Mouse (Mus musculus): ENCODE data around the gene Syne3.

Syne3 gene

GRCm38 (mm10) chr12:104933800-104934199, 75.8 kb downstream of the Syne3 start:
- in situ Hi-C loops (cut with MboI, MseI) = no loop called here

DNA sequence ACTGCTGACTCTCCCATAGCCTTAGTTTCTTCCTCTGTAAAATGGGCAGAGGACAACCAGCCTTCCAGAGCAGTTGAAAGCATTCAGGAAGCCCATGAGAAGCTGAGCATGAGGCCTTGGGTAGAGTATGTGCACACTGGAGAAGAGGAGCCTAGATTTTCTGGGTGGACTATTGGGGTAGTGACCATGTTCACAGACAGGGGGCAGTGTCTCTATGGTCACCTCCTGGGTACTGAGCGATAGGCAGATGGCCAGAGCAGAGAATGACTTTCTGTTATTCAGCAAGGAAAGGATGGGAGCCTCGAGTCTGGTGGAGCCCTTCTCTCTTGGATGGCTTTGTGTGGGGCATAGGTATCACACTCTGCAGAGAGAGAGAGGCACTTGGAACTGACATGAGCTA, 76.4 kb downstream of the Syne3 start:
- in situ Hi-C loops (cut with MboI, MseI) = no loop called here

GRCm38 (mm10) chr12:104925765-104926164, 83.8 kb downstream of the Syne3 start:
- in situ Hi-C loops (cut with MboI, MseI) = no loop called here

- in situ Hi-C loops (cut with MboI, MseI) = no loop called here
Measured at GRCm38 (mm10) chr12:104925035-104925434, 84.6 kb downstream of the Syne3 start.

- in situ Hi-C loops (cut with MboI, MseI) = no loop called here
Measured at GRCm38 (mm10) chr12:104924546-104924945, 85.1 kb downstream of the Syne3 start.

- in situ Hi-C loops (cut with MboI, MseI) = no loop called here
Measured at GRCm38 (mm10) chr12:104923948-104924388, 85.6 kb downstream of the Syne3 start.

DNA sequence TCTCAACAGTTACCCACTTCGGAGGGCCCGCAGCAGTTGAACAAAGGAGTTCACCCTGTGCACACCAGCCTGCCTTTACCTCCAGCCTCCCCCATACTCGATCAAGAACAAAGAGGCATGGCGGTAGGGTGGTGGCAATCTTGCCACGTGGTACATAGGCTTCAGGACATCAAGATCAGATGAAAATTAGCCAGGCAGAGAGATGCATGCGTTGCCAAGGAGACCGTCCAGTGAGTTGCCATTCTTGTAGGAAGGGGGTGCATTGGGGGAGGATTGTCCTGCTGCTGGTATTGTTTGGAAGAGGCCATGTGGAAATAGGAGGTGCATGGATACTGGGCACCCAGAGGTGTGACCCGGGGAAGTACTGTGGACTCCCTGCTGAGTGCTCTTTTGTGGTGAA, 87.0 kb downstream of the Syne3 start:
- in situ Hi-C loops (cut with MboI, MseI) = no loop called here

DNA sequence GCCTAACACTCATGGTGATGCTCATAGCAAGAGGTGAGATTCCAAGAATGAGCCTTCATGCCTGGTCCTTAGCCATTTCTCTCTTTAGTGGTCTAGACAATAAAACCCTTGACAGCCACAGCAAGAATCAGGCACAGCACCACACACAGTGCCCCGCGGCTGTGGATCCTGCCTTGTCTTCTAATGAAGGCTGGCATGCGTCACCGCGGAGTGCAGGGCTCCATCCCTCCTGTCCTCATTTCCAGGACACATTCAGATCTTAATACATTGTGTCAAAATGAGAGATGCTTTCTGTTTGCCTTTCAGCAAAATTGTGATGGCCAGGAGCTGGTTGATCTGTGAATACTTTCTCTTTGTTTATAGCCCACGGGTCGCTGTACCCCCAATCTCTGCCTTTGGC, 88.5 kb downstream of the Syne3 start:
- in situ Hi-C loops (cut with MboI, MseI) = no loop called here

- in situ Hi-C loops (cut with MboI, MseI) = no loop called here
Measured at GRCm38 (mm10) chr12:104919247-104919646, 90.4 kb downstream of the Syne3 start.

DNA sequence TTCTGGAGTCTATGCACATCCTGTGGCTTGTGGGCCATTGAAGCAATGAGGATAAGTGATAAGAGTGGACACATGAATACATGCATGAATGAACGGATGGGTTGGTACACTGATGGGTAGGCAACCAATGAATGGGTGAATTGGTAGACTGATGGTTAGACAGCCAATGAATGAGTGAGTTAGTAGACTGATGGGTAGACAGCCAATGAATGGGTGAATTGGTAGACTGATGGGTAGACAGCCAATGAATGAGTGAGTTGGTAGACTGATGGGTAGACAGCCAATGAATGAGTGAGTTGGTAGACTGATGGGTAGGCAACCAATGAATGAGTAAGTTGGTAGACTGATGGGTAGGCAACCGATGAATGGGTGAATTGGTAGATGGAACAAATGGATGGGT, 91.7 kb downstream of the Syne3 start:
- in situ Hi-C loops (cut with MboI, MseI) = no loop called here

GRCm38 (mm10) chr12:104917297-104917696, 92.3 kb downstream of the Syne3 start:
- in situ Hi-C loops (cut with MboI, MseI) = no loop called here

- in situ Hi-C loops (cut with MboI, MseI) = no loop called here
Measured at GRCm38 (mm10) chr12:104916776-104917175, 92.8 kb downstream of the Syne3 start.

GRCm38 (mm10) chr12:104915681-104916080, 93.9 kb downstream of the Syne3 start:
- in situ Hi-C loops (cut with MboI, MseI) = no loop called here

DNA sequence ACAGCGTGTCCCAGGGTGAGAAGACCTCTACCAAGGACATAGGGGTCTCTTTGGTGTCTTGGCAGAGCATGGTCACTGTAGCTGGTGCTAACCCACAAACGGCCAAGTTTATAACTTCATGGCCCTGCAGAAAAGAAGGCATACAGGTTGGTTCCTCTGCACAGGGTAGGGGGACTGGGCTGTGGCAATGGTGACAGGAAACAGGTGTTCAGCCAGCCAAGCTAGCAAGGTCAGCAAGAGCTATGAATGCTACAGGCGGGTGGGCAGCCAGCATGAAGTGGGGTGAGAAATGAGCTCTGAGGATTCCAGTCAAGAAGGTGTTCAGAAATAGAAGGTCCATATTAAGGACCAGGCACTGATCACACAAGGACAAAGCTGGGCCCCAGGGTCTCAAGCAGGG, 96.6 kb downstream of the Syne3 start:
- in situ Hi-C loops (cut with MboI, MseI) = no loop called here

- in situ Hi-C loops (cut with MboI, MseI) = no loop called here
Measured at GRCm38 (mm10) chr12:104912281-104912933, 97.2 kb downstream of the Syne3 start.

- in situ Hi-C loops (cut with MboI, MseI) = no loop called here
Measured at GRCm38 (mm10) chr12:104909750-104910149, 99.9 kb downstream of the Syne3 start.

- in situ Hi-C loops (cut with MboI, MseI) = no loop called here
Measured at GRCm38 (mm10) chr12:104908986-104909385, 100.6 kb downstream of the Syne3 start.

DNA sequence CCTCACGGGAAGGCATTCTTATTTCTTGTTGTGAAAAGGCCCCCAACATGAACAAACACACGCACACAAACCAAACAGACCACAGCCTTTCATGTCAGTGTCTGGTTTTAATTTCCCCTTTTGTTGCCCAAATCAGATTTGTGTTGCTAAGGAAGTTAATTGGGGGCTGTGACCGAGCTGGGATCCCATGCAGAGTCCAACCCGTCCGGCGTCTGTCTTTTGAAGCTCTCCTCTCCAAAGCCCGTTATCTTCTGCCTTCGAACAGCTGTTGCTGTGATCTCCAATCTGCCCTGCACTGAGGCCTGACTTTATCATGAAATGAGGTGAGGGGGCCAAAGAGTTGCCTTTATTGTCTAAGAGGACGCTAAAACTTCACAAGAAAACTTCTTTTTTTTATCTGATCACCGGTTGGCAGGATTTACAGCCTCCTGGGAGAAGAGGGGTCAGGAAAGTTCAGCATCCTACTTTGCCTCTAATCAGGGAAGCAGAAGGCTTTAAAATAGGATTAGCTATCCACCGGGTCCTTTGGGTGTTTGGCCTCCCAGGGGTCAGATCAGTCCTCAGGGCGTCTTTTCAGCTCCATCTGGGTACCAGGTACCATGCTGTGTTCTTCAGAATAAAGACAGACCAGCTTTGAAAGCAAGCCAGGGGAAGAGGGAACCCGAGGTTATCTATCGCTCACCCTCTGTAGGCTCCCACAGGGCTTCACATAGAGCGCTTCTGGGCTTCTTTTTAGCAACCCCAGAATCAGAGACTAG, 101.4 kb downstream of the Syne3 start:
- in situ Hi-C loops (cut with MboI, MseI) = no loop called here

- in situ Hi-C loops (cut with MboI, MseI) = no loop called here
Measured at GRCm38 (mm10) chr12:104907133-104907532, 102.5 kb downstream of the Syne3 start.

GRCm38 (mm10) chr12:104904138-104904537, 105.5 kb downstream of the Syne3 start:
- in situ Hi-C loops (cut with MboI, MseI) = no loop called here

- in situ Hi-C loops (cut with MboI, MseI) = no loop called here
Measured at GRCm38 (mm10) chr12:104902392-104903053, 107.1 kb downstream of the Syne3 start.

GRCm38 (mm10) chr12:104901320-104901719, 108.3 kb downstream of the Syne3 start:
- in situ Hi-C loops (cut with MboI, MseI) = no loop called here

DNA sequence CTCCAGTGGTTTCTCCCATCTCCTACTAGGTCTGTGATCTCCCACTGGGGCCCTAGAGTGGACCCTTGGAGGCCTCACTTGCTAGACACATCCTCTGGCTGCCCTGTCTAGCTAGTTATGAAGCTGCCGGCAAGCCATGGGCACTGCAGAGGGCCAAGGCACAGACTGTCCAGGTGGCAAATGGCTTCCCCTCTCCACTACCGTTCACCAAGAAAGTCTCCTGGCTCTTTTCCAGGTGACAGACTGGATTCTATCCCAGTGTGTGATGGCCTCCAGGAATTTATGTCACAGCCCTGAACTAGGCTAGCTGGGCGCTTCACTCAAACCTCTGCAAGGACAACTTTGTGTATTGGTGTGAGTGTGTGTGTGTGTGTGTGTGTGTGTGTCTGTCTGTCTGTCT, 109.8 kb downstream of the Syne3 start:
- in situ Hi-C loops (cut with MboI, MseI) = no loop called here
